Mouse (Mus musculus): ENCODE data around the gene Lpo.

DNA sequence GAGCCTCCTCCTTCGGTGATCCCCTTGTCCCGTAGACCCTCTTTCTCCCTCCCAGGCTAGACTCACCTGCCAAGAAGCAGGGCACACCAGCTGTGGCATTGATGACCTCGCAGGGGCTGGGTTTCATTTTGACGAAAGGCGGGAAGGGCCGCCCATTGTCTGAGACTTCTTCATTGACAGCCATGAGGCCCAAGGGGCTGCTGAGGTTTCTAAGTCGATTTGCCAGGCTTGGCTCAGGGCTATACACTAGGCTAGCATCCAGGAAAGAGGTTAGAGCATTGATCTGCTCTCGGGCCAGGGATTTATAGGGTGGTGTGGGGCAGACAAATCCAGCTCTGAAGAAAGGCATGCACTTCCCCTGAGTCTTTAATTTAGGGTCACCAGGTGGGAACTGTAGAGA lies 13.3 kb downstream of the Lpo start:
- TF ChIP-seq POLR2A (IDR thresholded peaks at IDR 0.05; ENCODE audit: low read depth, low read length) (no peak), CTCF (conservative IDR thresholded peaks at IDR 0.05; ENCODE audit: insufficient read depth, insufficient read length, low read depth, low read length) (no peak)
